Mouse (Mus musculus) liver, postnatal 0 days (tissue): ENCODE measurements around the gene Smap2.

Experiments used
- CTCF ChIP-seq: sonication (generic); IDR thresholded peaks from 2 replicates; pipeline ENCODE4 v1.5.1; 2016; ENCODE audit warnings: antibody characterized with exemption, low read depth
- EP300 ChIP-seq: IDR thresholded peaks from 2 replicates; pipeline ENCODE4 v1.6.1; 2016; ENCODE audit warnings: antibody characterized with exemption, low read depth, mild to moderate bottlenecking

DNA sequence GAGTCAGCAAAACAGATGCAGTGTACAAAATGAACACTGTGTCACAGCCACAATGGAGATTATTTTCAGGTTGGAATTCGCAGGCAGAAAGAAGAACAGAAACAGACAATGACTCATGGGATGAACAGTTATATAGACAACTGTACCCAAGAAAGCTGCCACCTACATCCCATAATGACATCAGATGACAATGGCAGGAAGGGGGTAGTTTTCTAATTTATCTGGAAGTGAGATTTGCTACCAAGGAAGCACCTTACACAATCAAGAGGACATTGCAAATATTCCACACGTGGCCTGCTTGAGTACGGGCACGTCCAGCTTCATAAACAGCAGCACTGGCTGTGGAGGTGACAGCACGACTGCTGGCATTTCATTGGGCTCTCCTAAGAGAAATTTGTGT is 7.9 kb downstream of the Smap2 start:
- TF ChIP-seq CTCF (no peak), EP300 (no peak)
